Mouse (Mus musculus) hindbrain, embryonic 13.5 days (tissue): Measurements from ENCODE around the gene Itgam. TPM values are rescaled to one million over a fixed set of nuclear protein-coding genes. Genes with fewer than 3 reads are reported as not detected.

Experiments
- ATAC-seq: fragments of 200-750 bp; cut with Nextera tagmentation; 2 replicates; pipeline ENCODE4 v1.8.0; 2017; ENCODE audit warnings: moderate TSS enrichment; ENCODE audit not compliant: low FRiP score
- H3K27ac ChIP-seq: fragments of 300-500 bp; sonication (generic); 2 replicates; pipeline ENCODE4 v1.5.1; 2015; ENCODE audit warnings: inconsistent platforms, mild to moderate bottlenecking, moderate library complexity
- H3K27me3 ChIP-seq: fragments of 300-500 bp; sonication (generic); 2 replicates; pipeline ENCODE4 v1.6.1; 2015; ENCODE audit warnings: mild to moderate bottlenecking, inconsistent platforms
- H3K36me3 ChIP-seq: fragments of 300-500 bp; sonication (generic); 2 replicates; pipeline ENCODE4 v1.6.1; 2015; ENCODE audit warnings: mild to moderate bottlenecking, inconsistent platforms
- H3K4me1 ChIP-seq: fragments of 300-500 bp; sonication (generic); replicated peaks from 2 replicates; pipeline ENCODE4 v1.6.1; 2015; ENCODE audit warnings: inconsistent platforms
- H3K4me2 ChIP-seq: fragments of 300-500 bp; sonication (generic); 2 replicates; pipeline ENCODE4 v1.6.1; 2015; ENCODE audit warnings: inconsistent platforms, mild to moderate bottlenecking, moderate library complexity
- H3K4me3 ChIP-seq: fragments of 300-500 bp; sonication (generic); 2 replicates; pipeline ENCODE4 v1.5.1; 2015; ENCODE audit warnings: mild to moderate bottlenecking, inconsistent platforms
- H3K9ac ChIP-seq: fragments of 300-500 bp; sonication (generic); 2 replicates; pipeline ENCODE4 v1.6.1; 2015; ENCODE audit warnings: mild to moderate bottlenecking, inconsistent platforms
- H3K9me3 ChIP-seq: fragments of 300-500 bp; sonication (generic); 2 replicates; pipeline ENCODE4 v1.6.1; 2016; ENCODE audit warnings: inconsistent platforms
- WGBS: fragments of 180-500 bp; shearing (Covaris S2); methylation state at CpG from one replicate; pipeline ENCODE4 v1.1.7; 2015; 5-methylcytosine and 5-hydroxymethylcytosine counted together
- polyA plus RNA-seq: library from polyadenylated mRNA; unstranded; fragments of >200 nt; fragmentation: Nextera tagmentation; extraction: Ambion mirVana; gene quantifications from 2 replicates; pipeline ENCODE4 v1.2.1, GENCODE M21; 2015

Itgam gene
- polyA plus RNA-seq, 1 experiment from 2014 or later: 1.4 TPM

DNA sequence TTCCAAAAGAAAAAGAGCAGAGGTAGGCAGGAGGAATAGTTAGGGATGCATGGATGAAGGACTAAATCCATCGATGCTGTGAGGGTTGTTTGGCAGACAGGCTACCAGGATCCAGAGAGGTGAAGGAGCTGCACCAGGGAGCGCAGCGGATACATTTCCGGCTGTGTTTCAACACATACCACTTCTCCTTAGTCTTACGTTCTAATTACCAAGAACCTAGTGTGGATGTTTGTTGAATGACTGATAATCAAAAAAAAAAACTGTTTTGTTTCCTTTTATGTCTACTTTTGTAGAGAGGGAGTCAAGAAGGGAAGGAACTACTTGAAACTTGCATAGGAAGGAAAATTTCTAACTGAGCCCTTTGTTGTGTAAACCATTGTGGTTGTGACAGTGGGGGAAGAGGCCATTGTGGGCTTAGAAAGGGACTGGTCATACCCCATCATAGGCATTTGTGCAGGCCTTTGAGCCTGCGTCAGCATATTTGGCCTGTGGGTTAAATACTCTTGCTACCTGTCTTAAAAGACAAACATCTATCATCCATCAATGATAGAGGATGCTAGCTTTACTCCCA is 856 bp downstream of the Itgam start:
- 83% methylated on average over 6 of the region's 6 CpGs for WGBS
- Histone ChIP-seq H3K4me2 (no peak overlapping the region), H3K27ac (no peak overlapping the region), H3K27me3 (no peaks in the 10 kb centered on the region), H3K36me3 (no peaks in the 10 kb centered on the region), H3K4me1 (no peaks in the 10 kb centered on the region), H3K4me3 (no peak overlapping the region), H3K9ac (no peak overlapping the region), H3K9me3 (no peaks in the 10 kb centered on the region)
- ATAC-seq: no peak

- no peak overlapping the region for H3K27ac ChIP-seq
- ATAC-seq: no peak
- 85% methylated on average over 5 of the region's 5 CpGs for WGBS
Measured at GRCm38 (mm10) chr7:128065547-128065946, 3.1 kb downstream of the Itgam start.

DNA sequence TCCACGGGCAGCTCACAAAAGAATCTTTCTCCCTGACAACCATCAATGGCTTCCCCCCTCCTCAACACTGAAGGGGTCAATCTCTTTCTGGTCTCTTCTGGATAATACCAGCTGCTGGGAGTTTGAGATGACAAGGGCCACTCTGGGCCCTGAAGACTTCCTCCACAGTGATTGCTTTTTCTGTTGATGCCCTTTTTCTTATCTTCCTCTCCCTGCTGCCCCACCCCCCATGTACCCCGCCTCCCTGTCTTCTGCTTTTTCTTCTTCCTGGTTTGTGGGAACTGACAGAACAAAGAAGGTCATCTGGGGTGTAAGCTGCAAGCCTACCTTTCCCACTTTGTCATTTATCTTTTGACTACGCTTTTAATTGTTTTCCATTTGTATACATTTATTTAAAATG is 5.4 kb downstream of the Itgam start:
- no peak overlapping the region for H3K9ac ChIP-seq
- no peaks in the 10 kb centered on the region for H3K36me3 ChIP-seq
- H3K4me2 ChIP-seq: no peak overlapping the region
- H3K27me3 ChIP-seq: no peaks in the 10 kb centered on the region
- WGBS: 49% methylated on average over 3 of the region's 3 CpGs
- no peak for ATAC-seq
- no peaks in the 10 kb centered on the region for H3K4me1 ChIP-seq
- no peak overlapping the region for H3K27ac ChIP-seq
- H3K4me3 ChIP-seq: no peak overlapping the region
- H3K9me3 ChIP-seq: no peaks in the 10 kb centered on the region

More at GRCm38 (mm10) chr7:128065547-128065946, 3.1 kb downstream of the Itgam start:
- H3K9me3 ChIP-seq: no peaks in the 10 kb centered on the region
- no peaks in the 10 kb centered on the region for H3K27me3 ChIP-seq
- no peak overlapping the region for H3K9ac ChIP-seq
- no peak overlapping the region for H3K4me3 ChIP-seq
- H3K4me1 ChIP-seq: no peaks in the 10 kb centered on the region
- no peak overlapping the region for H3K4me2 ChIP-seq
- no peaks in the 10 kb centered on the region for H3K36me3 ChIP-seq

- Histone ChIP-seq H3K36me3 (no peaks in the 10 kb centered on the region), H3K9ac (no peak overlapping the region), H3K4me3 (no peak overlapping the region), H3K4me1 (no peaks in the 10 kb centered on the region), H3K4me2 (no peak overlapping the region), H3K27me3 (no peaks in the 10 kb centered on the region), H3K9me3 (no peaks in the 10 kb centered on the region), H3K27ac (no peak overlapping the region)
- 70% methylated on average over 2 of the region's 2 CpGs for whole genome bisulfite sequencing
- no peak for ATAC-seq
Measured at GRCm38 (mm10) chr7:128069844-128070243, 7.4 kb downstream of the Itgam start.

DNA sequence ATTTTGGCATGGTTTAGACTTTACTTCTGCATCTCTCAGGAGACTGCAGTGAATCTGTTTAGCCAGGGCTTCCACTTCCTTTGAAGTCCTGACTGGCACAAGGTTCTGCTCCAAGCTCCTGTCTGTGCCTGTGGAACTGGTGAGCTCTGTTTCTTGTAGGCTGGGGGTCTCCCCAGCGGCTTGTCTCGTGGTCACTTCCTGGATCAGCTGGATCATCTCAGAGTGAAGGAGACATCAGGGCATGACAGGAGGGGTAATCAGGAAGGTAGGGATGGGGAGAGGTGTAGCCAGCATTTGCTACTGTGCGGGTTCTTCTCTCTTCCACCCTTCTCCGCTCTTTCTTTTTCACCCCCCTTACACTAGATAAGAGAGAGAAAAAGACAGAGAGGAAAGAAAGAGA is 9.4 kb downstream of the Itgam start:
- H3K9me3 ChIP-seq: no peaks in the 10 kb centered on the region
- WGBS: 79% methylated on average over 4 of the region's 4 CpGs
- H3K4me2 ChIP-seq: no peak overlapping the region
- H3K4me1 ChIP-seq: no peaks in the 10 kb centered on the region
- ATAC-seq: no peak
- H3K36me3 ChIP-seq: no peaks in the 10 kb centered on the region
- no peak overlapping the region for H3K9ac ChIP-seq
- H3K27ac ChIP-seq: no peak overlapping the region
- H3K27me3 ChIP-seq: no peaks in the 10 kb centered on the region
- no peak overlapping the region for H3K4me3 ChIP-seq

- H3K36me3 ChIP-seq: no peaks in the 10 kb centered on the region
- H3K27ac ChIP-seq: no peak overlapping the region
- H3K9me3 ChIP-seq: no peaks in the 10 kb centered on the region
- no peaks in the 10 kb centered on the region for H3K4me1 ChIP-seq
- no peak overlapping the region for H3K9ac ChIP-seq
- H3K27me3 ChIP-seq: no peaks in the 10 kb centered on the region
- ATAC-seq: no peak
- 77% methylated on average over 8 of the region's 8 CpGs for WGBS
- no peak overlapping the region for H3K4me2 ChIP-seq
- H3K4me3 ChIP-seq: no peak overlapping the region
Measured at GRCm38 (mm10) chr7:128080012-128080411, 17.6 kb downstream of the Itgam start.

- H3K4me2 ChIP-seq: no peak overlapping the region
- no peaks in the 10 kb centered on the region for H3K27me3 ChIP-seq
- no peaks in the 10 kb centered on the region for H3K36me3 ChIP-seq
- no peak overlapping the region for H3K27ac ChIP-seq
- no peak for ATAC-seq
- H3K4me3 ChIP-seq: no peak overlapping the region
- H3K4me1 ChIP-seq: no peaks in the 10 kb centered on the region
- no peaks in the 10 kb centered on the region for H3K9me3 ChIP-seq
- 92% methylated on average over 7 of the region's 7 CpGs for WGBS
- no peak overlapping the region for H3K9ac ChIP-seq
Measured at GRCm38 (mm10) chr7:128089141-128089540, 26.7 kb downstream of the Itgam start.

DNA sequence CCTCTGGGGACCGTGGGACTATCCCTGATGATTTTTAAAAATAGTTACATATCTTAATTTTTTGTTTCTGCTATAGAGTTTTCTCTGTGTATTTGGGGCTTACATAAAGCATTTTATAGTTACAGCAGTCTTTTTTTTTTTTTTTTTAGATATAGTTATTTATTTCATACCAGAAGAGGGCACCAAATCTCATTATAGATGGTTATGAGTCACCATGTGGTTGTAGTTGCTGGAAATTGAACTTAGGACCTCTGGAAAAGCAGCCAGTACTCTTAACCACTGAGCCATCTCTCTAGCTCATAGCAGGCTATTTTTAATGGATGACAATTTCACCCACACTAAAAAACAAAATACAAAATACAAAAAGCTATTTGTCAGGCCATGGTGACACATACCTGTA is 35.7 kb downstream of the Itgam start:
- ATAC-seq: no peak
- Histone ChIP-seq H3K27ac (no peak overlapping the region), H3K4me2 (no peak overlapping the region), H3K4me3 (no peak overlapping the region), H3K27me3 (no peaks in the 10 kb centered on the region), H3K4me1 (no peaks in the 10 kb centered on the region), H3K9ac (no peak overlapping the region), H3K9me3 (no peaks in the 10 kb centered on the region), H3K36me3 (no peaks in the 10 kb centered on the region)
- WGBS: 74% methylated on average over 1 of the region's 1 CpGs

- no peak for ATAC-seq
Measured at GRCm38 (mm10) chr7:128100742-128101357, 38.4 kb downstream of the Itgam start.

GRCm38 (mm10) chr7:128105246-128105645 is 42.8 kb downstream of the Itgam start:
- no peak overlapping the region for H3K4me2 ChIP-seq
- WGBS: 77% methylated on average over 4 of the region's 4 CpGs
- no peaks in the 10 kb centered on the region for H3K9me3 ChIP-seq
- no peak overlapping the region for H3K9ac ChIP-seq
- no peaks in the 10 kb centered on the region for H3K27me3 ChIP-seq
- H3K27ac ChIP-seq: no peak overlapping the region
- H3K36me3 ChIP-seq: no peaks in the 10 kb centered on the region
- no peaks in the 10 kb centered on the region for H3K4me1 ChIP-seq
- H3K4me3 ChIP-seq: no peak overlapping the region
- no peak for ATAC-seq

More at GRCm38 (mm10) chr7:128100742-128101357, 38.4 kb downstream of the Itgam start:
- 87% methylated on average over 2 of the region's 2 CpGs for WGBS
- Histone ChIP-seq H3K4me1 (no peaks in the 10 kb centered on the region), H3K27me3 (no peaks in the 10 kb centered on the region), H3K36me3 (no peaks in the 10 kb centered on the region), H3K9ac (no peak overlapping the region), H3K4me3 (no peak overlapping the region), H3K27ac (no peak overlapping the region), H3K9me3 (no peaks in the 10 kb centered on the region), H3K4me2 (no peak overlapping the region)

DNA sequence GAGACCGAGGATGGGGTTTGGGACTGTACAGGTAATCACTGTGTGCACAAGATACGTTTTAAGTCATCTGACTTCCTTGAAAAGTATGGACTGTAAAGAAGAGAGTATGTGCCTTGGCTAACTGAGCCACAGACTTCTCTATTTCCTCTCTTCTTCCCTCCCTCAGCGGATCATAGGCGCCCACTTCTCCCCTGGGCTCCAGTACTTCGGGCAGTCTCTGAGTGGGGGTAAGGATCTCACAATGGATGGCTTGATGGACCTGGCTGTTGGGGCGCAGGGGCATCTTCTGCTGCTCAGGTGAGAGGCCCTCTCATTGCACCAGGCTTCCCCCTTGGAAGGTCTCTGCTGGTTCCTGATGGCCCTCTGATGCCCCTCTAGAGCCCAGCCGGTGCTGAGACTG is 45.0 kb downstream of the Itgam start:
- no peaks in the 10 kb centered on the region for H3K4me1 ChIP-seq
- WGBS: 95% methylated on average over 7 of the region's 7 CpGs
- no peaks in the 10 kb centered on the region for H3K36me3 ChIP-seq

GRCm38 (mm10) chr7:128110314-128110713 is 47.9 kb downstream of the Itgam start:
- no peak overlapping the region for H3K27ac ChIP-seq
- no peaks in the 10 kb centered on the region for H3K4me1 ChIP-seq
- WGBS: 66% methylated on average over 2 of the region's 2 CpGs
- no peaks in the 10 kb centered on the region for H3K27me3 ChIP-seq
- no peaks in the 10 kb centered on the region for H3K36me3 ChIP-seq
- no peak overlapping the region for H3K4me3 ChIP-seq
- no peak overlapping the region for H3K4me2 ChIP-seq
- no peak overlapping the region for H3K9ac ChIP-seq
- H3K9me3 ChIP-seq: no peaks in the 10 kb centered on the region
- no peak for ATAC-seq

More for the DNA sequence above, 45.0 kb downstream of the Itgam start:
- H3K27me3 ChIP-seq: no peaks in the 10 kb centered on the region
- no peak overlapping the region for H3K9ac ChIP-seq
- no peaks in the 10 kb centered on the region for H3K9me3 ChIP-seq
- no peak overlapping the region for H3K27ac ChIP-seq
- ATAC-seq: no peak
- no peak overlapping the region for H3K4me2 ChIP-seq
- H3K4me3 ChIP-seq: no peak overlapping the region

- Histone ChIP-seq H3K27me3 (no peaks in the 10 kb centered on the region), H3K27ac (no peak overlapping the region), H3K36me3 (no peaks in the 10 kb centered on the region), H3K4me3 (no peak overlapping the region), H3K9ac (no peak overlapping the region), H3K4me1 (no peaks in the 10 kb centered on the region), H3K4me2 (no peak overlapping the region), H3K9me3 (no peaks in the 10 kb centered on the region)
- no peak for ATAC-seq
- WGBS: 95% methylated on average over 11 of the region's 11 CpGs
Measured at GRCm38 (mm10) chr7:128112131-128112530, 49.7 kb downstream of the Itgam start.
